Mouse (Mus musculus): ENCODE results near the gene Sstr2. TPM values are rescaled to one million over a fixed set of nuclear protein-coding genes. Genes with fewer than 3 reads are reported as not detected.

Gene Sstr2
- polyA plus RNA-seq, 1 experiment = not detected

- Histone ChIP-seq H3K4me3 (replicated peaks) (no peak overlapping the region), H3K36me3 (ENCODE audit: control insufficient read depth) (no peaks in the 10 kb centered on the region), H3K27me3 (ENCODE audit: control insufficient read depth) (peaks cover 40% of the 10 kb centered on the region), H3K4me1 (ENCODE audit: control insufficient read depth) (no peaks in the 10 kb centered on the region; the same call in 1 of the 2 replicates), H3K9me3 (ENCODE audit: control insufficient read depth, low read length) (no peaks in the 10 kb centered on the region)
- TF ChIP-seq TAL1 (IDR thresholded peaks at IDR 0.05; ENCODE audit: low read length) = no peak
- no peak for TF ChIP-seq GATA1 (IDR thresholded peaks at IDR 0.05; ENCODE audit: low read length)
Observed at GRCm38 (mm10) chr11:113617132-113617911, 1.8 kb upstream of the Sstr2 start.

DNA sequence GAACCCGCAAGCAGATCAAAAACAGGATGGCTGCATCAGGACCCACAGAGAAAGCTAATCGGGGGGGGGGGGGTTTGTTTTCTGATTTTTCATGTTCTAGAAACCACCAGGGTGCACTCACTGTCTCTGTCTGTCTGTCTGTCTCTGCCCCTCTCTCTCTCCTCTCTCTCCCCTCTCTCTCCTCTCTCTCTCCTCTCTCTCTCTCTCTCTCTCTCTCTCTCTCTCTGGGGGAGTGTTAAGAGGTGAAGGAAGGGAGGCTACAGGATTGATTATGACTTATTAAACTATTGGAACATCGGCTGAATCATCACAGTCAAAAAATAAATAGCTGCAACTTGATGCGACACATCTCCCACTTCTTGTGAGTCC is 855 bp upstream of the Sstr2 start:
- no peaks in the 10 kb centered on the region for H3K36me3 ChIP-seq (ENCODE audit: control insufficient read depth)
- no peak overlapping the region for H3K4me3 ChIP-seq (replicated peaks)
- TF ChIP-seq GATA1 (IDR thresholded peaks at IDR 0.05; ENCODE audit: low read length) = no peak
- no peak for TF ChIP-seq TAL1 (IDR thresholded peaks at IDR 0.05; ENCODE audit: low read length)
- H3K9me3 ChIP-seq (ENCODE audit: control insufficient read depth, low read length) = no peaks in the 10 kb centered on the region
- H3K4me1 ChIP-seq (ENCODE audit: control insufficient read depth) = no peaks in the 10 kb centered on the region; the same call in 1 of the 2 replicates
- peaks cover 40% of the 10 kb centered on the region for H3K27me3 ChIP-seq (ENCODE audit: control insufficient read depth)

GRCm38 (mm10) chr11:113619420-113620080 is 408 bp downstream of the Sstr2 start:
- no peaks in the 10 kb centered on the region; the same call in 1 of the 2 replicates for H3K36me3 ChIP-seq (ENCODE audit: control insufficient read depth)
- H3K27me3 ChIP-seq (ENCODE audit: control insufficient read depth) = peaks cover 40% of the 10 kb centered on the region
- H3K4me3 ChIP-seq (replicated peaks) = peak overlapping the region; percentile 45
- no peaks in the 10 kb centered on the region for H3K9me3 ChIP-seq (ENCODE audit: control insufficient read depth, low read length)
- no peaks in the 10 kb centered on the region; the same call in 1 of the 2 replicates for H3K4me1 ChIP-seq (ENCODE audit: control insufficient read depth)
- no peak for TF ChIP-seq TAL1 (IDR thresholded peaks at IDR 0.05; ENCODE audit: low read length)
- TF ChIP-seq GATA1 (IDR thresholded peaks at IDR 0.05; ENCODE audit: low read length) = no peak

GRCm38 (mm10) chr11:113621001-113621400 is 1.9 kb downstream of the Sstr2 start:
- TF ChIP-seq GATA1 (IDR thresholded peaks at IDR 0.05; ENCODE audit: low read length) (no peak), TAL1 (IDR thresholded peaks at IDR 0.05; ENCODE audit: low read length) (no peak)
- no peaks in the 10 kb centered on the region for H3K9me3 ChIP-seq (ENCODE audit: control insufficient read depth, low read length)

DNA sequence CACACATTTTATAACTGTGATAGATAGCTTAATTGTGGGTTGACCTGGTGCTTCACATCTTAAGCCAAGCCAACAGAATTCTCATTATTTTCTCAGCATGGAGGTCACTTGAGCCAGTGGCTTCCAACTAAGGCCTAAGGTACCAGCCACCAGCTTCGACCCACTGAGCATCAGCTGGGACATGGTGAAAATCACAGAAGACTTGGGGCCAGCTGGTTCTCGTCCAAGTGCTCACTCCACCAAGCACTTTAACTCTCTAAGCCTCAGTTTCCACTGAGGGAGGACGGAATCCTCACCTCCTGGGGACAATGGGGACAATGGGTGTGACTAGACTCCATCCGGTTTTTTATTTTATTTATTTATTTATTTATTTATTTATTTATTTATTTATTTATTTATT is 2.9 kb downstream of the Sstr2 start:
- Histone ChIP-seq H3K4me3 (replicated peaks) (no peak overlapping the region), H3K36me3 (ENCODE audit: control insufficient read depth) (no peaks in the 10 kb centered on the region; the same call in 1 of the 2 replicates), H3K27me3 (ENCODE audit: control insufficient read depth) (peaks cover 40% of the 10 kb centered on the region), H3K9me3 (ENCODE audit: control insufficient read depth, low read length) (no peaks in the 10 kb centered on the region), H3K4me1 (ENCODE audit: control insufficient read depth) (no peaks in the 10 kb centered on the region; the same call in 1 of the 2 replicates)
- TF ChIP-seq GATA1 (IDR thresholded peaks at IDR 0.05; ENCODE audit: low read length) (no peak), TAL1 (IDR thresholded peaks at IDR 0.05; ENCODE audit: low read length) (no peak)

More at GRCm38 (mm10) chr11:113621001-113621400, 1.9 kb downstream of the Sstr2 start:
- Histone ChIP-seq H3K4me3 (replicated peaks) (no peak overlapping the region), H3K4me1 (ENCODE audit: control insufficient read depth) (no peaks in the 10 kb centered on the region; the same call in 1 of the 2 replicates), H3K27me3 (ENCODE audit: control insufficient read depth) (peaks cover 40% of the 10 kb centered on the region), H3K36me3 (ENCODE audit: control insufficient read depth) (no peaks in the 10 kb centered on the region; the same call in 1 of the 2 replicates)

DNA sequence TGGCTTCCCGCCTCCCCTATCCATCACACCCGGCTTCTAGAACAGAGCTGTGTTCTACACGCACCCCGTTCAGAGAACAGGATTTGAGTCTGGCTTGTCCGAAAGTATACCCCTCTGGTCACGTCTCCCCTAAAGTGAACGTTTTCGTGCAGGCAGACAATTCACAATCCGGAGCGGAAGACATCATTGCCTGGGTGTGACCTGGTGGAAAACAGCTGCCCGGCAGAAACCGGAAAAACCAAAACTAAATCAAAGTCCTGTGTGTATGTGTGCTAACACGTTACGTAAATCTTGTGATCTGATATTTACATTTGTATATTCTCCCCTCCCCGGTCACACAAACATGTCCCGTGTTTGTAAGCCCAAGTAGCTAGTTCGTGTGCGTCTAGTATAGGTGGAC is 6.3 kb downstream of the Sstr2 start:
- H3K9me3 ChIP-seq (ENCODE audit: control insufficient read depth, low read length) = no peaks in the 10 kb centered on the region
- H3K4me3 ChIP-seq (replicated peaks) = no peak overlapping the region
- no peaks in the 10 kb centered on the region for H3K4me1 ChIP-seq (ENCODE audit: control insufficient read depth)
- peaks cover 11% of the 10 kb centered on the region for H3K27me3 ChIP-seq (ENCODE audit: control insufficient read depth)
- no peaks in the 10 kb centered on the region; the same call in 1 of the 2 replicates for H3K36me3 ChIP-seq (ENCODE audit: control insufficient read depth)
- TF ChIP-seq TAL1 (IDR thresholded peaks at IDR 0.05; ENCODE audit: low read length) (no peak), GATA1 (IDR thresholded peaks at IDR 0.05; ENCODE audit: low read length) (no peak)

DNA sequence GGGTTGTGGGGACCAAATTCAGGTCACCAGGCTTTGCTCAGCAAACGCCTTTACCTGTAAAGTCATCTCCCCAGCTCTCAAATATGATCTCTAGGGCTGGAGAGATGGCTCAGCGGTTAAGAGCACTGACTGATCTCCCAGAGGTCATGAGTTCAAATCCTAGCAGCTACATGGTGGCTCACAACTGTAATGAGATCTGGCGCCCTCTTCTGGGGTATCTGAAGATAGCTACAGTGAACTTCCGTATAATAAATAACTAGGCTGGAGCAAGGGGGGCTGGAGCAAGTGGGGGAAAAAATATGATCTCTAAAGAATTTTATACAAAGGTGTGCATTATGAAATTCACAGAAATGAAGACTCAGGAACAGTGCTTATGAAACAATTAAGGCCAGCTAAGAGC is 8.6 kb downstream of the Sstr2 start:
- TF ChIP-seq GATA1 (IDR thresholded peaks at IDR 0.05; ENCODE audit: low read length) = no peak
- no peak for TF ChIP-seq TAL1 (IDR thresholded peaks at IDR 0.05; ENCODE audit: low read length)
- Histone ChIP-seq H3K4me3 (replicated peaks) (no peak overlapping the region), H3K27me3 (ENCODE audit: control insufficient read depth) (no peaks in the 10 kb centered on the region; the same call in 1 of the 2 replicates), H3K4me1 (ENCODE audit: control insufficient read depth) (no peaks in the 10 kb centered on the region), H3K36me3 (ENCODE audit: control insufficient read depth) (no peaks in the 10 kb centered on the region; the same call in 1 of the 2 replicates), H3K9me3 (ENCODE audit: control insufficient read depth, low read length) (no peaks in the 10 kb centered on the region)

- no peaks in the 10 kb centered on the region for H3K4me1 ChIP-seq (ENCODE audit: control insufficient read depth)
Observed at GRCm38 (mm10) chr11:113630642-113631041, 11.5 kb downstream of the Sstr2 start.

GRCm38 (mm10) chr11:113631302-113631701 is 12.2 kb downstream of the Sstr2 start:
- H3K4me3 ChIP-seq (replicated peaks) = no peak overlapping the region
- no peaks in the 10 kb centered on the region; the same call in 1 of the 2 replicates for H3K27me3 ChIP-seq (ENCODE audit: control insufficient read depth)
- H3K9me3 ChIP-seq (ENCODE audit: control insufficient read depth, low read length) = no peaks in the 10 kb centered on the region
- H3K36me3 ChIP-seq (ENCODE audit: control insufficient read depth) = no peaks in the 10 kb centered on the region
- H3K4me1 ChIP-seq (ENCODE audit: control insufficient read depth) = no peaks in the 10 kb centered on the region
- TF ChIP-seq TAL1 (IDR thresholded peaks at IDR 0.05; ENCODE audit: low read length) (no peak), GATA1 (IDR thresholded peaks at IDR 0.05; ENCODE audit: low read length) (no peak)

More at GRCm38 (mm10) chr11:113630642-113631041, 11.5 kb downstream of the Sstr2 start:
- no peak overlapping the region for H3K4me3 ChIP-seq (replicated peaks)
- H3K36me3 ChIP-seq (ENCODE audit: control insufficient read depth) = no peaks in the 10 kb centered on the region
- TF ChIP-seq TAL1 (IDR thresholded peaks at IDR 0.05; ENCODE audit: low read length) (no peak), GATA1 (IDR thresholded peaks at IDR 0.05; ENCODE audit: low read length) (no peak)
- no peaks in the 10 kb centered on the region for H3K9me3 ChIP-seq (ENCODE audit: control insufficient read depth, low read length)
- no peaks in the 10 kb centered on the region; the same call in 1 of the 2 replicates for H3K27me3 ChIP-seq (ENCODE audit: control insufficient read depth)

Measured in erythroblast, embryonic 14.5 days (primary cell).